Mouse (Mus musculus): Measurements from ENCODE around the gene Steap3. TPM values are rescaled to one million over a fixed set of nuclear protein-coding genes. Genes with fewer than 3 reads are reported as not detected.
"Not testable (repeated sequence)": the region's sequence is repeated elsewhere in the genome, so short reads cannot be mapped to it uniquely, and the experiment has no call there.

Steap3 gene
- total RNA-seq (2022), result 1 to 10 TPM; 5.6 to 7.5 (median 6.1) TPM

DNA sequence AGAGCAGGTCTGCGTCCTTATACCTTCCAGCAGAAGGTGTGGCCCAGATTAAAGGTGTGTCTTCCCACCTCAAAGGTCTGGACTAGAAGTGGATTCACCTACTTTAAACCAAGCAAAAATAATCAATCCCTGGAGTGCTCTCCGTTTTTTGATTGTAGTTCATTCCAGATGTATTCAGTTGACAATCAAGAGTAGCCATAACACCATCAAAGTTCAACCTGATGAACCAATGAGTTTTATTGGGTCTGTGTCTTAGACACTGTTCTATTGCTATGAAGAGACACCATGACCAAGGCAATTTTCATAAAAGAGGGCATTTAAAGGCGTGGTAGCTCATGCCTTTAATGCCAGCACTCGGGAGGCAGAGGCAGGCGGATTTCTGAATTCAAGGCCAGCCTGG lies at the start of gene Steap3:
Gene Steap3, minus strand, starts transcription at position 101 of the 400 bp plus-strand sequence.
- no peak for DNase-seq (ENCODE audit: low spot score in 2 of 2)

DNA sequence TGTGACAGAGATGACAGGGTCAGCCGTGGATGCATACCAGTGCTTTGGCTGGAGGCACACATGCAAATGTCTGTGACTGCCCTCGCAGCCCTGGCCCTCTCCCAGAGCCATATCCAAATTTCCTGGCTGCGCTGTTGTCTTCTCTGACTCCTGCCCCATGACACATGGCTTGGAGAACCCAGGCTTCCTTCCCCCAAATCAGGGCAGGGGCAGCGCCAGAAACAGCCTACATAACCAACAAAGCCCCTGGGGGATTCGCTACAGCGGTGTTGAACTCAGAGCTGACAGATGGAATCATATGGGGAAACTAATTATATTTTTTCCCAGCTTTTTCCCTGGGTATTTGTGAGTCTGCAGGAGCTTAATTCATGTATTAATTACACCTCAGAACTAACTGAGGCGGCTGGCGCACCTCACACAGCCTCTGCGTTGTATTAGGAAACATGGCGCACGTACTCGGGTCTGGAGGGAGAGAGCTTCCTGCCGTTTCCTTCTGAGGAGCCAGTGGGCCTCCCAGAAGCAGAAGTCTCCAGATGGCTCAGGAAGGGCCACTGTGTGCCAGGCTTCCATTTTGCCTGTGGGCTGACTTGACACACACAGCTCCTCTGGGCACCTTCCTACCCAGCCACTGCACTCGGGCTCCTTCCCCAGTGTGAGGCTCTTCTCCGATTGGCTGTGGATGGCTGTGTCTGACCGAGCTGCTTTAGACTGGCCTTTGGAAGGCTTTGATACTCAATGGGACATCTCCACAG lies 48.9 kb upstream of the Steap3 start:
- no peak for DNase-seq (ENCODE audit: low spot score in 2 of 2)

DNA sequence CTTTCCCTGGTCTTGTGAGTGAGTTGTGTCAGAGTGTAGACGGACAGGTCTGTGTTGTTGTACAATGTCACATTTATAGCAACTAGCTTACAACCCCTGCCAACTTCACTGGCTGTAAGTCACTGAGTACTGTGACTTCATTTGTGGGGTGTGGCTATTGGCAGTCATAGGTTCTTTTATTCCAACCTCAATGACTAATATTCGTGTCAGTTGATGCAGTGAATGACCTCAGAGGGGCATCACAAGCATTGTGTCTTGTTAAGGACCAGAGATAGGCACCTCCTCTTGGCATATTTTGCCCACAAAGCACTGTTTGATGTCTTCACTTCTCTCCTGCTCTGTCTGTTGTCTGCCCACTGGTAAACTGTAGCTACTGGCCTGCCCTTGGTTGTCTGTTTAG lies 33.3 kb upstream of the Steap3 start:
- DNase-seq (ENCODE audit: low spot score in 2 of 2), result no peak

GRCm38 (mm10) chr1:120296936-120297335 lies 24.4 kb upstream of the Steap3 start:
- DNase-seq (ENCODE audit: low spot score in 2 of 2), result no peak

- DNase-seq (ENCODE audit: low spot score in 2 of 2), result no peak
Measured at GRCm38 (mm10) chr1:120293803-120294202, 21.3 kb upstream of the Steap3 start.

DNA sequence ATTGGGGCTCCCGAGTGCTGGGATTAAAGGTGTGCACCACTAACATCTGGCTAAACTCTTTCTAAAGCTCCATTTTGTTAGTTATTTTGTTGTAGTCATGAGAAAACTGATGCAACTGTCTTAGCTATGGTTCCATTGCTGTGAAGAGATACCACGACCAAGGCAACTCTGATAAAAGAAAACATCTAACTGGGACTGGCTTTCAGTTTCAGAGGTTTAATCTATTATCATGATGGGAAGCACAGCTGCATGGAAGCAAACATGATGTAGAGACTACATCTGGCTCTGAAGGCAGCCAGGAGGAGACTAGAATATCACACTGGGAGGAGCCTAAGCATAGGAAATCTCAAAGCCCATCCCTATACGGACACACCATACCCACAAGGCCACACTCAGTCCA lies 19.2 kb upstream of the Steap3 start:
- DNase-seq (ENCODE audit: low spot score in 2 of 2), result no peak

GRCm38 (mm10) chr1:120289843-120290242 lies 17.3 kb upstream of the Steap3 start:
- DNase-seq (ENCODE audit: low spot score in 2 of 2), result no peak

- no peak for DNase-seq (ENCODE audit: low spot score in 2 of 2)
Measured at GRCm38 (mm10) chr1:120287679-120288078, 15.2 kb upstream of the Steap3 start.

- not testable (repeated sequence) for DNase-seq (ENCODE audit: low spot score in 2 of 2)
Measured at GRCm38 (mm10) chr1:120276058-120276457, 3.6 kb upstream of the Steap3 start.

DNA sequence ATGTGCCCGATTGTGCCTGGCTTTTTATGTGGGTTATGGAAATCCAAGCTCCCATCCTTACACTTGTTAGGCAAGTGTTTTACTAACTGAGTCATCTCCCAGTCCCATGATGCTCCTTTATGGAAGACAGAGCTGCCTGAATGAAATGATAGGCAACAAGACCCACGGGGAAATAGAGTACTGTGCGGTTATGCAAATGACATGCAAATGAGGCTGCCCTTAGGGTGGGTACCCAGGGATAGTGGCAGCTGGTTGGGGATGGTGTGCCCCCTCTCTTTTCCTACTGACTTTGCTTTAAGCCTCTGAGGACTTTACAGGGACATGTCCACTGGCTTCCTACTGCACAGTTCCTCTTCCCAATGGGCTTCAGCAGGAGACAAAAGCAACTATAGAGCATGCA lies 2.7 kb upstream of the Steap3 start:
- no peak for DNase-seq (ENCODE audit: low spot score in 2 of 2)

DNA sequence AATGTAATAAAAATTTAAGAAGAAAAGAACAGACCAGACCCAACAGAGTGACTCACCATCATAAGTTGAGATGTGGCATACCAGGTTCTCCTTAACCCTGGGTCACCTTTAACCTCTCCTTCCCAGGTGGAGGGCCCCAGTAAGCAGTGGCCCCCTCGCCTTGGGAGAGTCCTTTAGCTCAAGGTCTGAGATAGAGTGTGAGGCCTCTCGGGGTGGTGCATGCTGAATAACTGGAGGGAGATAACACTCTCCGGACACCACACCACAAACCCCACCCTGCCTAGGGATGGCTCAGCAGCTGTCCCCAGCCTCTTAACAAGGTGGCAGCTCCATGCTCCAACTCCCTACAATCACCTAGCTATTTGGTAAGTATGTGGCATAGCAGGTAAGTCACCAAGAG lies 1.6 kb downstream of the Steap3 start:
- DNase-seq (ENCODE audit: low spot score in 2 of 2), result no peak

DNA sequence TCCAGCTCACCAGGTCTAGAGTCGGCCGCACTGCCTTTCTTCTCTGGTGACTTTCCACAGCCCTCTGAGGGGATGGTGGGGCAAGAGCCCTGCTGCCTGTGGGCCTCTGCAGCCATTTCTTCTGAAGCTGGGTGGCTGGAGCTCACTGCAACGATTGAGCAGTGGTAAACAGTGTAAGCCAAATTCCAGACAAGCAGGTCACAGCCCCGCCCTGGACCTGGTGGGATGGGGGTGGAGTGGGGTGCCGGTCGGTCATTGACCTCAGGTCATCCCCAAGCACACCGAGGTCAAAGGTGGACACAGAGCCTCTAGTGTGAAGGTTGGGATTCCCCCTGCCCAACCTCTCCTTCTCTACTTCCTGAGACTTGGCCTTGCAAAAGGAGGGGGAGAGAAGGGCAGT lies 2.4 kb downstream of the Steap3 start:
- no peak for DNase-seq (ENCODE audit: low spot score in 2 of 2)

DNA sequence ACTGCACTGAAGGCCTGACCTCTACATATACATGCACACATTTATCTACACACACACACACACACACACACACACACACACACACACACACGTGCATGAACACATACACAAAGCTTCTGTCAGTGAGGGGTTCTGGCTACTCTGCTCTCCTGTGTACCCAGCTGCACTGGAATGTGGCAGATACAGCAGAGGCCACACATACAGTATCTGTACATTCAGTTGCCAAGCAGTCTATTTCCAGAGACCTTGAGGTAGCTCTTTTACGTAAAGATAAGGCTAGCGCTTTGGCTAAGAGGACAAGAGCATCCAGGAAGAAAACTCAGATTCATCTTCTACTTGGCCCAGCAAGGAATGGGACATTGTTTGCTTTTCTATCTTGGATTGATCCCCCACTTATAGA lies 4.9 kb downstream of the Steap3 start:
- no peak for DNase-seq (ENCODE audit: low spot score in 2 of 2)

DNA sequence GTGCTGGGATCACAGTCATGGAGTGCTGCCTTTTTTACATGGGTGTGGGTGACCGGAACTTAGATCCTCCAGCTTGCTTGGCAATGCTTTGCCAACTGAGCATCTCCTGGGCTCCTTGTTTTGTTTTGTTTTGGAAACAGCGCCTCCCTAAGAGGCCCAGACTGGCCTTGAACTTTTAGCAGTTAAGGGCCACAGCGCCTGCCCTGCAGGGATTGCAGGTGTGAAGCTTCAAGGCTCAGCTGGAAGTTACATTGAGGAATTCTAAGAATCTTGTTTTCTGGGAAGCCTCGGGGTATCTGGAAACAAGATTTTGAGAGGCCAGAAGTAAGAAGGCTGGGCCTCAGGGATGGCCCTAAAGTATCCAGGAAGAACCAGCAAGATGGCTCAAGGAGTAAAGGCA lies 6.0 kb downstream of the Steap3 start:
- no peak for DNase-seq (ENCODE audit: low spot score in 2 of 2)

GRCm38 (mm10) chr1:120264861-120265686 lies 7.4 kb downstream of the Steap3 start:
- DNase-seq (ENCODE audit: low spot score in 2 of 2), result peak; percentile 34 to 65

GRCm38 (mm10) chr1:120263226-120263625 lies 9.3 kb downstream of the Steap3 start:
- no peak for DNase-seq (ENCODE audit: low spot score in 2 of 2)

DNA sequence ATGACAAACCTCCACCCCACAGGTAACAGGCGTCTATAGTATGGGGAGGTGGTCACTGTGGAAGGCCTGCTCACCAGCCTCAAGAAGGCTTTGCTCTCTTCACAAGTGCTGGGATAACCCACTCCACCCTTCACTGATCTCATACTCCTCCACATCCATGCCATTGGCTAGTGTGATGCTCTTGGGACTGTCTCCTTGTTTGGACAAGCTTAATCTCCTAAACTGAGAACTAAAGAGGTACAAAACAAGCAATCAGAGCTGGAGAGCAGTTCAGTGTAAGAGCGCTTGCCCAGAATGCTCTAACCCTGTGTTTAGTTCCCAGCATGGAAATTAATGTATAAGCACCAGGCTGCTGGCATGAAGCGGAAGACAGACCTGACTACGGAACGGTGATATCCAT lies 11.3 kb downstream of the Steap3 start:
- DNase-seq (ENCODE audit: low spot score in 2 of 2), result no peak

DNA sequence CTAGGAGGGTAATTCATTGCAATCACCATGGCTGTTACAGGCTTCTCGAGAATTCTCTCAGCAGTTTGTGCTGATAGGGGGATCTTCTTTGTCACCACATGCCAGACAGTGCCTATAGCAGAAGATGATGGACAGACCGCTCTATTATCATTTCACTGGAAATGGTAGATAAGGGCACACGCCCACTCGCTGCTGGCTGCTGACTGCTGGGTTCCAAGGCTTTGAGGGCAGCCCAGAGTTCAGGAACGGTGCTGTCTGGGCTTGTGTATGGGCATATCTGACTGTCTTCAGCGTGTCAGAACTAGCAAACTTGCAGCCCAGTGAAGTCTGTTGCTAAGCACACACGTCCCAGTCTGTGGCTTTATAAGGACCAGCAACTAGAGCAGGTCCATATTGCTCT lies 13.3 kb downstream of the Steap3 start:
- DNase-seq (ENCODE audit: low spot score in 2 of 2), result no peak

DNA sequence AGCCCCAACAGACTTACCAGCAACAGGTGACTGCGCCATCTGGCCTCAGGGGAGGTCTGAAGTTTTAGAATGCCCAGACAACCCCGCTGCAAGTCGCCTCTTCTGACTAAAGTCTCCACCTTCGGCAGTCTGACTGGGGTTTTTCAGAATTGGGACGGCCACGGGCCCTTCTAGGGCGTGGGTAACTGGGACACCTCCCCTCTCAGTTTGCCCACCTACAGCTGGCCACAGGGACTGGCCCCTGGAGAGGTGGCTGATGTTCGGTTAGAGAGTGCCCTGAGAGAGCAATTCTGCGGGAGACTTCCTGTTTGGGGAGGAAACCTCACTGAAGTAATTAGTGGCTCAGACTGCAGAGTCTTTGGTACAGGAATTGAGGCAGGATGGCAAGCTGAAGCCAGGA lies 13.8 kb downstream of the Steap3 start:
- no peak for DNase-seq (ENCODE audit: low spot score in 2 of 2)

- DNase-seq (ENCODE audit: low spot score in 2 of 2), result no peak
Measured at GRCm38 (mm10) chr1:120258245-120258644, 14.3 kb downstream of the Steap3 start.

GRCm38 (mm10) chr1:120253751-120254150 lies 18.8 kb downstream of the Steap3 start:
- DNase-seq (ENCODE audit: low spot score in 2 of 2), result no peak

- DNase-seq (ENCODE audit: low spot score in 2 of 2), result no peak
Measured at GRCm38 (mm10) chr1:120252519-120253160, 19.9 kb downstream of the Steap3 start.
